Mouse (Mus musculus) neural tube, embryonic 11.5 days (tissue): ENCODE results near the gene Gon4l. TPM values are rescaled to one million over a fixed set of nuclear protein-coding genes. Genes with fewer than 3 reads are reported as not detected.
"Not testable (repeated sequence)": the region's sequence is repeated elsewhere in the genome, so short reads cannot be mapped to it uniquely, and the experiment has no call there.

Source experiments
- ATAC-seq: fragments of 200-750 bp; cut with Nextera tagmentation; 2 replicates; pipeline ENCODE4 v1.8.0; 2017; ENCODE audit warnings: moderate number of reproducible peaks, mild to moderate bottlenecking, moderate TSS enrichment, moderate library complexity; ENCODE audit not compliant: insufficient read depth, low FRiP score, low TSS enrichment
- DNase-seq: peaks from one replicate; pipeline ENCODE4 v3.0.0-alpha.2; 2015; ENCODE audit warnings: low spot score
- H3K27ac ChIP-seq: fragments of 300-500 bp; sonication (generic); 2 replicates; pipeline ENCODE4 v1.5.1; 2014; ENCODE audit warnings: low read depth, mild to moderate bottlenecking, low read length
- H3K27me3 ChIP-seq: fragments of 300-500 bp; sonication (generic); 2 replicates; pipeline ENCODE4 v1.6.1; 2014; ENCODE audit warnings: mild to moderate bottlenecking, low read length, mixed read lengths; ENCODE audit not compliant: control insufficient read depth, insufficient read depth
- H3K36me3 ChIP-seq: fragments of 300-500 bp; sonication (generic); 2 replicates; pipeline ENCODE4 v1.6.1; 2014; ENCODE audit warnings: mild to moderate bottlenecking, low read length, moderate library complexity, mixed read lengths; ENCODE audit not compliant: control insufficient read depth, insufficient read depth
- H3K4me1 ChIP-seq: fragments of 300-500 bp; sonication (generic); 2 replicates; pipeline ENCODE4 v1.6.1; 2014; ENCODE audit warnings: low read length, mixed read lengths; ENCODE audit not compliant: control insufficient read depth, insufficient read depth
- H3K4me2 ChIP-seq: fragments of 300-500 bp; sonication (generic); 2 replicates; pipeline ENCODE4 v1.6.1; 2014; ENCODE audit warnings: low read depth, mild to moderate bottlenecking, moderate library complexity
- H3K4me3 ChIP-seq: fragments of 300-500 bp; sonication (generic); 2 replicates; pipeline ENCODE4 v1.5.1; 2014; ENCODE audit warnings: low read depth, low read length
- H3K9ac ChIP-seq: fragments of 300-500 bp; sonication (generic); 2 replicates; pipeline ENCODE4 v1.6.1; 2014; ENCODE audit warnings: mild to moderate bottlenecking, low read length
- H3K9me3 ChIP-seq: fragments of 300-500 bp; sonication (generic); 2 replicates; pipeline ENCODE4 v1.6.1; 2016; ENCODE audit warnings: low read length; ENCODE audit not compliant: control insufficient read depth
- WGBS: fragments of 180-500 bp; shearing (Covaris S2); extraction: QIAGEN DNeasy Blood & Tissue Kit; methylation state at CpG from one replicate; pipeline ENCODE4 v1.1.7; 2014; 5-methylcytosine and 5-hydroxymethylcytosine counted together
- polyA plus RNA-seq: library from polyadenylated mRNA; unstranded; fragments of >200 nt; fragmentation: Nextera tagmentation; extraction: Ambion mirVana; gene quantifications from 2 replicates; pipeline ENCODE4 v1.2.1, GENCODE M21; 2014

The Gon4l gene
- polyA plus RNA-seq, 1 experiment from 2014 or later, result 18.7 TPM

- Histone ChIP-seq H3K4me3 (peak overlapping the region; percentile 36), H3K9ac (peak overlapping the region; percentile 53), H3K27ac (peak overlapping the region; percentile 88), H3K4me2 (peak overlapping the region; percentile 40)
- H3K36me3 ChIP-seq, H3K27me3 ChIP-seq, H3K9me3 ChIP-seq, H3K4me1 ChIP-seq: not testable (repeated sequence)
- ATAC-seq, result peak; percentile 86
- 4% methylated on average over 21 of the region's 28 CpGs for WGBS
- DNase-seq, result peak; percentile 76
Measured at GRCm38 (mm10) chr3:88831177-88832121, 3.6 kb upstream of the Gon4l start.

GRCm38 (mm10) chr3:88832388-88832787 lies 2.6 kb upstream of the Gon4l start:
- not testable (repeated sequence) for H3K27me3 ChIP-seq, H3K27ac ChIP-seq, H3K4me1 ChIP-seq, H3K9me3 ChIP-seq, H3K9ac ChIP-seq, H3K36me3 ChIP-seq
- Histone ChIP-seq H3K4me2 (peak overlapping the region; percentile 27; the same call in 1 of the 2 replicates), H3K4me3 (peak overlapping the region; percentile 36; the same call in 1 of the 2 replicates)
- peak; percentile 74 for DNase-seq
- peak; percentile 70 for ATAC-seq
- WGBS, result 1% methylated on average over 14 of the region's 14 CpGs

DNA sequence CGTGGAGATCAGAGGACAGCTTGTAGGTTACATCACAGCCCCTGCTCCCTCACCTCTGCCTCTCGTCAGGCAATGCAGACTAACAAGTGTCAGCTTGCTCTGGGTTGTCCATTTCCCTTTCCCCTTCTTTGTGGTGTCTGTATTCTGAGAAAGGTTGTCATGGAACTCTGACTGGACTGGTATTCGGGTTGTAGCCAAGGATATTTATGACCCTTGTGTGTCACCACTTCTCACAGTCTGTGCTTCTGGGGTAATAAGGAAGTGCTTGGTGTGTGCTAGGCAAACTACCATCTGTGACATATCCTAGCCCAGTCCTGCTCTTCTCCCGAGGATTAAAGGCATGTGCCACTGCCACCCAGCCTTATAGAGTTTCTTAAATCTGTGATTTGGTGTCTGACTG lies 14.1 kb downstream of the Gon4l start:
- ATAC-seq (no peak), DNase-seq (no peak)
- Histone ChIP-seq H3K9me3 (no peaks in the 10 kb centered on the region), H3K4me3 (no peak overlapping the region), H3K36me3 (peaks cover under 1% of the 10 kb centered on the region), H3K4me2 (no peak overlapping the region), H3K27me3 (no peaks in the 10 kb centered on the region), H3K9ac (no peak overlapping the region), H3K27ac (no peak overlapping the region), H3K4me1 (no peaks in the 10 kb centered on the region)
- 88% methylated on average over 4 of the region's 4 CpGs for WGBS

- H3K27ac ChIP-seq, result no peak overlapping the region
- ATAC-seq, result no peak
- peaks cover 15% of the 10 kb centered on the region for H3K36me3 ChIP-seq
- no peak overlapping the region for H3K9ac ChIP-seq
- H3K4me2 ChIP-seq, result no peak overlapping the region
- DNase-seq, result no peak
- WGBS, result 97% methylated on average over 6 of the region's 6 CpGs
- no peak overlapping the region for H3K4me3 ChIP-seq
- no peaks in the 10 kb centered on the region for H3K4me1 ChIP-seq
- H3K9me3 ChIP-seq, result no peaks in the 10 kb centered on the region
- H3K27me3 ChIP-seq, result no peaks in the 10 kb centered on the region
Measured at GRCm38 (mm10) chr3:88855837-88856236, 20.8 kb downstream of the Gon4l start.

- 92% methylated on average over 3 of the region's 3 CpGs for WGBS
- H3K4me3 ChIP-seq, result no peak overlapping the region
- H3K4me1 ChIP-seq, result no peaks in the 10 kb centered on the region
- no peak overlapping the region for H3K27ac ChIP-seq
- no peaks in the 10 kb centered on the region for H3K27me3 ChIP-seq
- H3K9ac ChIP-seq, result no peak overlapping the region
- H3K4me2 ChIP-seq, result no peak overlapping the region
- peaks cover 16% of the 10 kb centered on the region for H3K36me3 ChIP-seq
- H3K9me3 ChIP-seq, result no peaks in the 10 kb centered on the region
- ATAC-seq, result no peak
- DNase-seq, result no peak
Measured at GRCm38 (mm10) chr3:88862129-88862528, 27.1 kb downstream of the Gon4l start.

DNA sequence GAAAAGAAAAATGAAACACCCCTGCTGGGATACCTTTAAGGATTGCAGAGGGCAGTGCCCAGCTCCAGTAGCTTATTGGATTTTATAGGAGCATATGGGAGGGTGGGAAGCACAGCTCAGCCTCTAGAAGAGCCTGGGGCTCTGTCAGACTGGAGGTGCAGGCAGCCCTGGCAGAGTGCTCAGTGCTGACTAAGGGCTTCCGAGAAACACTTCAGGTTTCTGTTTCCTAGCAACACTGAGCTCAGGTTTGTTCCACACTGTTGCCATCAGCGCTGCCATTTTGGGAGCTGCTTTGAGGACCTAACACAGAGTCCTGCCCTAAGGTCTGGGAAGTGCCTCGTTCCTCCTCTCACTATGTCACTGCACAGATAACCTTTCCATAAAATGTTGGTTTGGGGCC lies 31.7 kb downstream of the Gon4l start:
- not testable (repeated sequence) for H3K9me3 ChIP-seq, ATAC-seq, H3K4me1 ChIP-seq, H3K27ac ChIP-seq, H3K4me3 ChIP-seq, H3K9ac ChIP-seq, H3K4me2 ChIP-seq, H3K36me3 ChIP-seq, DNase-seq, H3K27me3 ChIP-seq
- WGBS, result no CpG with 5 or more reads among the region's 3 CpGs

GRCm38 (mm10) chr3:88867177-88867576 lies 32.1 kb downstream of the Gon4l start:
- H3K9ac ChIP-seq, DNase-seq, H3K4me1 ChIP-seq, H3K9me3 ChIP-seq, ATAC-seq, H3K4me3 ChIP-seq, H3K27ac ChIP-seq, H3K27me3 ChIP-seq, H3K36me3 ChIP-seq, H3K4me2 ChIP-seq: not testable (repeated sequence)
- whole genome bisulfite sequencing, result no CpG with 5 or more reads among the region's 8 CpGs

- not testable (repeated sequence) for DNase-seq, H3K4me2 ChIP-seq, ATAC-seq, H3K27me3 ChIP-seq, H3K9ac ChIP-seq, H3K9me3 ChIP-seq, H3K4me3 ChIP-seq, H3K36me3 ChIP-seq, H3K4me1 ChIP-seq, H3K27ac ChIP-seq
- no CpG with 5 or more reads among the region's 4 CpGs for WGBS
Measured at GRCm38 (mm10) chr3:88868449-88868848, 33.4 kb downstream of the Gon4l start.

- not testable (repeated sequence) for H3K27ac ChIP-seq
- WGBS, result 94% methylated on average over 4 of the region's 4 CpGs
Measured at GRCm38 (mm10) chr3:88882536-88882935, 47.5 kb downstream of the Gon4l start.

More at GRCm38 (mm10) chr3:88882536-88882935, 47.5 kb downstream of the Gon4l start:
- not testable (repeated sequence) for H3K4me2 ChIP-seq, ATAC-seq, H3K27me3 ChIP-seq, DNase-seq, H3K9ac ChIP-seq, H3K4me3 ChIP-seq, H3K9me3 ChIP-seq, H3K36me3 ChIP-seq, H3K4me1 ChIP-seq
